Mouse (Mus musculus) CH12.LX (cell line): Measurements from ENCODE around the gene Myh9. TPM values are rescaled to one million over a fixed set of nuclear protein-coding genes. Genes with fewer than 3 reads are reported as not detected.
"Not testable (repeated sequence)": the region's sequence is repeated elsewhere in the genome, so short reads cannot be mapped to it uniquely, and the experiment has no call there.

Experiments used
- DNase-seq: peaks from one replicate; pipeline ENCODE4 v3.0.0-alpha.2; 2013; ENCODE audit errors: extremely low read depth
- H3K27ac ChIP-seq: 2 replicates; pipeline ENCODE4 v1.5.1; 2012; ENCODE audit warnings: low read depth, mild to moderate bottlenecking, control low read depth, moderate library complexity; ENCODE audit not compliant: insufficient read depth
- H3K27me3 ChIP-seq: replicated peaks from 2 replicates; pipeline ENCODE3; 2012; ENCODE audit warnings: inconsistent platforms
- H3K36me3 ChIP-seq, 2 experiments: replicated peaks in 1 of 2; 2 replicates each; pipeline versions ENCODE3 to v1.6.1; 2012; ENCODE audit warnings: inconsistent platforms in 1 of 2, low read length in 1 of 2, mild to moderate bottlenecking in 1 of 2, mixed read lengths in 1 of 2, moderate library complexity in 1 of 2; ENCODE audit not compliant: control insufficient read depth in 1 of 2, insufficient read depth in 1 of 2
- H3K4me1 ChIP-seq, 2 experiments: 2 replicates each; pipeline ENCODE4 v1.6.1; 2012; ENCODE audit warnings: inconsistent platforms in 1 of 2, moderate library complexity in 1 of 2; ENCODE audit not compliant: insufficient read depth in 2 of 2, control insufficient read depth in 1 of 2
- H3K4me2 ChIP-seq: 2 replicates; pipeline ENCODE4 v1.6.1; 2012; ENCODE audit warnings: low read depth, mild to moderate bottlenecking, control low read depth; ENCODE audit not compliant: poor library complexity, insufficient read depth, severe bottlenecking
- H3K4me3 ChIP-seq, 3 experiments: fragments of 150-350 bp in 1 of 3; sonication (generic) in 1 of 3; replicated peaks in 1 of 3; 2 replicates each; pipeline versions ENCODE3 to v1.5.1; 2011 to 2012; ENCODE audit warnings: low read depth in 2 of 3, low read length in 2 of 3, mild to moderate bottlenecking in 2 of 3, moderate library complexity in 2 of 3, control low read depth in 1 of 3, improper control_type of control experiment in 1 of 3, inconsistent platforms in 1 of 3, mixed read lengths in 1 of 3; ENCODE audit not compliant: poor library complexity in 1 of 3
- H3K79me2 ChIP-seq: replicated peaks from 2 replicates; pipeline ENCODE4 v1.6.1; 2012; ENCODE audit warnings: mild to moderate bottlenecking, moderate library complexity; ENCODE audit not compliant: control insufficient read depth, poor library complexity, insufficient read depth, severe bottlenecking; ENCODE audit errors: extremely low read depth
- H3K9ac ChIP-seq: 2 replicates; pipeline ENCODE4 v1.6.1; 2012; ENCODE audit warnings: low read depth, mild to moderate bottlenecking, control low read depth, moderate library complexity; ENCODE audit not compliant: insufficient read depth
- H3K9me3 ChIP-seq: replicated peaks from 2 replicates; pipeline ENCODE3; 2012; ENCODE audit warnings: low read length, inconsistent platforms, mixed read lengths
- BHLHE40 ChIP-seq: IDR thresholded peaks from 2 replicates; pipeline ENCODE4 v1.6.1; 2011; ENCODE audit warnings: mild to moderate bottlenecking, low read depth, low read length, improper control_type of control experiment
- CTCF ChIP-seq, 2 experiments: IDR thresholded peaks in 1 of 2; conservative IDR thresholded peaks in 1 of 2; 2 replicates each; pipeline ENCODE4 v1.5.1; 2011 to 2012; ENCODE audit warnings: low read depth in 2 of 2, low read length in 2 of 2, improper control_type of control experiment in 1 of 2, inconsistent platforms in 1 of 2, mild to moderate bottlenecking in 1 of 2, moderate library complexity in 1 of 2
- E2F4 ChIP-seq: IDR thresholded peaks from 2 replicates; pipeline ENCODE4 v1.6.1; 2011; ENCODE audit warnings: low read depth, low read length, improper control_type of control experiment; ENCODE audit not compliant: insufficient replicate concordance
- ELF1 ChIP-seq: IDR thresholded peaks from 2 replicates; pipeline ENCODE4 v1.6.1; 2014; ENCODE audit warnings: low read depth, mild to moderate bottlenecking, inconsistent platforms, low read length, improper control_type of control experiment
- EP300 ChIP-seq: IDR thresholded peaks from 2 replicates; pipeline ENCODE4 v1.6.1; 2011; ENCODE audit warnings: low read length, improper control_type of control experiment
- ETS1 ChIP-seq: conservative IDR thresholded peaks from 2 replicates; pipeline ENCODE4 v1.6.1; 2012; ENCODE audit warnings: low read depth, mild to moderate bottlenecking, inconsistent platforms, low read length, improper control_type of control experiment, moderate library complexity
- GABPA ChIP-seq: IDR thresholded peaks from 2 replicates; pipeline ENCODE4 v1.6.1; 2012; ENCODE audit warnings: low read depth, low read length, improper control_type of control experiment, inconsistent platforms; ENCODE audit not compliant: insufficient replicate concordance
- HCFC1 ChIP-seq: IDR thresholded peaks from 2 replicates; pipeline ENCODE4 v1.6.1; 2012; ENCODE audit warnings: low read depth, mild to moderate bottlenecking, inconsistent platforms, low read length, improper control_type of control experiment
- IRF4 ChIP-seq: IDR thresholded peaks from 2 replicates; pipeline ENCODE4 v1.6.1; 2014; ENCODE audit warnings: low read depth, mild to moderate bottlenecking, inconsistent platforms, low read length, improper control_type of control experiment
- JUN ChIP-seq: IDR thresholded peaks from 2 replicates; pipeline ENCODE4 v1.6.1; 2011; ENCODE audit warnings: low read depth, mild to moderate bottlenecking, low read length, improper control_type of control experiment, moderate library complexity; ENCODE audit not compliant: insufficient read depth
- JUND ChIP-seq: conservative IDR thresholded peaks from 2 replicates; pipeline ENCODE4 v1.6.1; 2011; ENCODE audit warnings: low read depth, low read length, improper control_type of control experiment
- KAT2A ChIP-seq: IDR thresholded peaks from 2 replicates; pipeline ENCODE4 v1.6.1; 2012; ENCODE audit warnings: low read length, improper control_type of control experiment, inconsistent platforms; ENCODE audit not compliant: insufficient replicate concordance
- MAFK ChIP-seq: IDR thresholded peaks from 2 replicates; pipeline ENCODE4 v1.6.1; 2011; ENCODE audit warnings: low read length, improper control_type of control experiment; ENCODE audit not compliant: insufficient replicate concordance
- MAX ChIP-seq: IDR thresholded peaks from 2 replicates; pipeline ENCODE4 v1.6.1; 2011; ENCODE audit warnings: low read length, improper control_type of control experiment
- MEF2A ChIP-seq: IDR thresholded peaks from 2 replicates; pipeline ENCODE4 v1.6.1; 2014; ENCODE audit warnings: low read depth, mild to moderate bottlenecking, inconsistent platforms, low read length, improper control_type of control experiment, borderline replicate concordance
- MXI1 ChIP-seq: IDR thresholded peaks from 2 replicates; pipeline ENCODE4 v1.6.1; 2011; ENCODE audit warnings: mild to moderate bottlenecking, low read depth, low read length, improper control_type of control experiment
- NELFE ChIP-seq: IDR thresholded peaks from 2 replicates; pipeline ENCODE4 v1.6.1; 2011; ENCODE audit warnings: low read depth, low read length, improper control_type of control experiment
- NRF1 ChIP-seq: IDR thresholded peaks from 2 replicates; pipeline ENCODE4 v1.6.1; 2014; ENCODE audit warnings: low read depth, mild to moderate bottlenecking, inconsistent platforms, low read length, improper control_type of control experiment, moderate library complexity
- RCOR1 ChIP-seq: conservative IDR thresholded peaks from 2 replicates; pipeline ENCODE4 v1.6.1; 2012; ENCODE audit warnings: low read depth, mild to moderate bottlenecking, inconsistent platforms, low read length, improper control_type of control experiment
- SIN3A ChIP-seq: IDR thresholded peaks from 2 replicates; pipeline ENCODE4 v1.6.1; 2012; ENCODE audit warnings: low read length, improper control_type of control experiment, inconsistent platforms
- SMC3 ChIP-seq: IDR thresholded peaks from 2 replicates; pipeline ENCODE4 v1.6.1; 2011; ENCODE audit warnings: low read depth, low read length, improper control_type of control experiment
- TCF12 ChIP-seq: IDR thresholded peaks from 2 replicates; pipeline ENCODE4 v1.6.1; 2014; ENCODE audit warnings: low read depth, mild to moderate bottlenecking, inconsistent platforms, low read length, improper control_type of control experiment
- USF1 ChIP-seq: IDR thresholded peaks from 2 replicates; pipeline ENCODE4 v1.6.1; 2014; ENCODE audit warnings: low read depth, mild to moderate bottlenecking, inconsistent platforms, low read length, improper control_type of control experiment
- USF2 ChIP-seq: conservative IDR thresholded peaks from 2 replicates; pipeline ENCODE4 v1.6.1; 2011; ENCODE audit warnings: low read depth, low read length, improper control_type of control experiment
- ZKSCAN1 ChIP-seq: IDR thresholded peaks from 2 replicates; pipeline ENCODE4 v1.6.1; 2012; ENCODE audit warnings: low read depth, inconsistent platforms, low read length, improper control_type of control experiment, borderline replicate concordance
- ZMIZ1 ChIP-seq: IDR thresholded peaks from 2 replicates; pipeline ENCODE4 v1.6.1; 2012; ENCODE audit warnings: low read depth, mild to moderate bottlenecking, inconsistent platforms, low read length, improper control_type of control experiment
- ZNF384 ChIP-seq: IDR thresholded peaks from 2 replicates; pipeline ENCODE4 v1.6.1; 2012; ENCODE audit warnings: low read depth, low read length, improper control_type of control experiment, inconsistent platforms
- dilution Hi-C: fragments of 300-500 bp; cut with MboI; formaldehyde crosslinking; loops from 2 replicates; pipeline ENCODE4 v1.14.3; 2020; ENCODE audit warnings: low sequenced_read_pairs; ENCODE audit not compliant: extremely low pct_unique_long_range_greater_than_20kb, extremely low pct_ligation_motif_present
- in situ Hi-C: fragments of 300-500 bp; cut with MboI; formaldehyde crosslinking; loops from 3 replicates; pipeline ENCODE4 v1.14.3; 2019; ENCODE audit warnings: low sequenced_read_pairs, low pct_ligation_motif_present, low pct_unique_long_range_greater_than_20kb, mixed read lengths
- polyA plus RNA-seq: library from polyadenylated mRNA; unstranded; fragments of >175 nt; gene quantifications from 2 replicates; pipeline ENCODE4 v1.2.1, GENCODE M21; 2012; ENCODE audit warnings: low read depth; ENCODE audit not compliant: insufficient read length
- total RNA-seq, 2 experiments: library from RNA; depleted of rRNA; stranded (reverse); fragments of 300-350 nt in 1 of 2; fragments of >200 nt in 1 of 2; gene quantifications; 2 replicates each; pipeline ENCODE4 v1.2.3; 2012 to 2014

Myh9 gene
- total and polyA plus RNA-seq, 3 experiments, result 43.8 to 165 (median 146) TPM

GRCm38 (mm10) chr15:77745081-77745480 lies 96.9 kb downstream of the Myh9 start:
- H3K27me3 ChIP-seq, result peaks cover 21% of the 10 kb centered on the region
- DNase-seq, result no peak
- H3K4me2 ChIP-seq, result no peak overlapping the region
- H3K27ac ChIP-seq, result no peak overlapping the region
- H3K36me3 ChIP-seq, result no peaks in the 10 kb centered on the region
- H3K9ac ChIP-seq, result no peak overlapping the region
- no peaks in the 10 kb centered on the region for H3K4me1 ChIP-seq
- no peak overlapping the region for H3K4me3 ChIP-seq
- dilution Hi-C loops (no loop called here), in situ Hi-C loops (loop anchor here (25.0 kb wide), 1 partner anchor 417 kb away; the partner anchor contains the start of gene Ift27)
- no peaks in the 10 kb centered on the region for H3K79me2 ChIP-seq
- peaks cover 10% of the 10 kb centered on the region for H3K9me3 ChIP-seq
- no peak for TF ChIP-seq USF2
- TF ChIP-seq NELFE, result no peak
- no peak for TF ChIP-seq GABPA
- no peak for TF ChIP-seq MAX
- TF ChIP-seq ELF1, result no peak
- no peak for TF ChIP-seq ZKSCAN1
- no peak for TF ChIP-seq CTCF (conservative IDR thresholded peaks at IDR 0.05 in 1 of 2, IDR thresholded peaks at IDR 0.05 in 1 of 2; ENCODE audit: low read depth in 2 of 2, low read length in 2 of 2)
- no peak for TF ChIP-seq SMC3
- no peak for TF ChIP-seq KAT2A
- TF ChIP-seq EP300, result no peak
- no peak for TF ChIP-seq MEF2A
- no peak for TF ChIP-seq SIN3A
- TF ChIP-seq ZNF384, result no peak
- TF ChIP-seq BHLHE40, result no peak
- no peak for TF ChIP-seq JUN
- no peak for TF ChIP-seq ZMIZ1

GRCm38 (mm10) chr15:77744632-77745031 lies 97.3 kb downstream of the Myh9 start:
- Histone ChIP-seq H3K9me3 (peaks cover 8% of the 10 kb centered on the region), H3K27ac (no peak overlapping the region), H3K4me2 (no peak overlapping the region), H3K9ac (no peak overlapping the region), H3K4me1 (no peaks in the 10 kb centered on the region), H3K27me3 (peaks cover 21% of the 10 kb centered on the region), H3K79me2 (no peaks in the 10 kb centered on the region), H3K36me3 (no peaks in the 10 kb centered on the region), H3K4me3 (no peak overlapping the region)
- no peak for DNase-seq
- TF ChIP-seq RCOR1 (no peak), ETS1 (no peak), ELF1 (no peak), NRF1 (no peak), USF1 (no peak), MXI1 (no peak), E2F4 (no peak), IRF4 (no peak), JUND (no peak), TCF12 (no peak), SMC3 (no peak), KAT2A (no peak), HCFC1 (no peak), MAFK (no peak)
- in situ Hi-C loops, result loop anchor here (25.0 kb wide), 1 partner anchor 418 kb away; the partner anchor contains the start of gene Ift27
- dilution Hi-C loops, result no loop called here

DNA sequence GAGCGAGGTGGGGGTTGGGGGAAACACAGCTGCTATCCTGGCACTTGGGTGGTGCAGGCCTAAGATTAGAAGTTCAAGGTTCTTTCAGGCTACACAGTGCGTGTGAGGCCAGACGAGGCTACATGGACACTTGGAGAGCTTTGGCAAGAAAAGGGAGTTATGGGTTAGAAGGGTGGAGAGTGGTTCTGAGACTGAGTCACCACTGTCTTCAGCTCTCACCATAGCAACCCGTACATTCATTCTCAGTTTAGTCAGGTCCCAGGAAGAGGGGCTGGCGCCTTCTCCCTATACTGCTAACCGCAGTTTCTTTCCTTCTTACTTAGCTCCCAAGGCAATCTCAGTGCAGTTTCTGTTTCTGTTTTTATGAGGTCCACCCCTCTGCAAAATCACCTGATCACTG lies 100.4 kb downstream of the Myh9 start:
- DNase-seq, dilution Hi-C loops, H3K4me1 ChIP-seq, H3K9me3 ChIP-seq, H3K4me2 ChIP-seq, H3K79me2 ChIP-seq, H3K4me3 ChIP-seq, H3K27ac ChIP-seq, H3K9ac ChIP-seq, H3K36me3 ChIP-seq: not testable (repeated sequence)
- peaks cover 18% of the 10 kb centered on the region for H3K27me3 ChIP-seq
- in situ Hi-C loops, result loop anchor here (25.0 kb wide), 1 partner anchor 421 kb away; the partner anchor contains the start of gene Ift27
